Mouse (Mus musculus) midbrain, postnatal 0 days (tissue): Measurements from ENCODE around the gene Wfdc10. TPM values are rescaled to one million over a fixed set of nuclear protein-coding genes. Genes with fewer than 3 reads are reported as not detected.

ENCODE experiments used
- ATAC-seq: fragments of 200-750 bp; cut with Nextera tagmentation; 2 replicates; pipeline ENCODE4 v1.8.0; 2017; ENCODE audit warnings: moderate number of reproducible peaks, mild to moderate bottlenecking, moderate TSS enrichment, moderate library complexity; ENCODE audit not compliant: low FRiP score
- DNase-seq: peaks from one replicate; pipeline ENCODE4 v3.0.0-alpha.2; 2015; ENCODE audit warnings: low spot score
- H3K27ac ChIP-seq: fragments of 300-500 bp; sonication (generic); 2 replicates; pipeline ENCODE4 v1.5.1; 2014; ENCODE audit warnings: low read depth, mild to moderate bottlenecking, low read length, mixed read lengths
- H3K27me3 ChIP-seq: fragments of 300-500 bp; sonication (generic); 2 replicates; pipeline ENCODE4 v1.6.1; 2014; ENCODE audit warnings: low read length, control low read depth, mixed read lengths; ENCODE audit not compliant: insufficient read depth
- H3K36me3 ChIP-seq: fragments of 300-500 bp; sonication (generic); 2 replicates; pipeline ENCODE4 v1.6.1; 2014; ENCODE audit warnings: low read length, control low read depth, mixed read lengths; ENCODE audit not compliant: insufficient read depth
- H3K4me1 ChIP-seq: fragments of 300-500 bp; sonication (generic); 2 replicates; pipeline ENCODE4 v1.6.1; 2014; ENCODE audit warnings: mild to moderate bottlenecking, control low read depth, antibody characterized with exemption, low read length, mixed read lengths; ENCODE audit not compliant: insufficient read depth
- H3K4me2 ChIP-seq: fragments of 300-500 bp; sonication (generic); 2 replicates; pipeline ENCODE4 v1.6.1; 2014; ENCODE audit warnings: low read depth, mild to moderate bottlenecking, low read length, mixed read lengths; ENCODE audit not compliant: poor library complexity, severe bottlenecking
- H3K4me3 ChIP-seq: fragments of 300-500 bp; sonication (generic); 2 replicates; pipeline ENCODE4 v1.5.1; 2014; ENCODE audit warnings: low read depth, mild to moderate bottlenecking, low read length, moderate library complexity
- H3K9ac ChIP-seq: fragments of 300-500 bp; sonication (generic); replicated peaks from 2 replicates; pipeline ENCODE4 v1.6.1; 2014; ENCODE audit warnings: mild to moderate bottlenecking, low read length, moderate library complexity, mixed read lengths; ENCODE audit not compliant: poor library complexity, severe bottlenecking
- H3K9me3 ChIP-seq: fragments of 300-500 bp; sonication (generic); 2 replicates; pipeline ENCODE4 v1.6.1; 2016; ENCODE audit warnings: low read length, control low read depth
- CTCF ChIP-seq: IDR thresholded peaks from 2 replicates; pipeline ENCODE4 v1.5.1; 2016; ENCODE audit warnings: antibody characterized with exemption, mild to moderate bottlenecking
- WGBS: fragments of 180-500 bp; shearing (Covaris S2); extraction: QIAGEN DNeasy Blood & Tissue Kit; methylation state at CpG from one replicate; pipeline ENCODE4 v1.1.7; 2014; 5-methylcytosine and 5-hydroxymethylcytosine counted together
- polyA plus RNA-seq: library from polyadenylated mRNA; unstranded; fragments of >200 nt; fragmentation: Nextera tagmentation; extraction: Ambion mirVana; gene quantifications from 2 replicates; pipeline ENCODE4 v1.2.1, GENCODE M21; 2015
- total RNA-seq: library from RNA; depleted of rRNA; stranded (reverse); fragments of >200 nt; gene quantifications from 2 replicates; pipeline ENCODE4 v1.2.3, GENCODE M21; 2014; rRNA removed

Wfdc10 gene
- total and polyA plus RNA-seq, 2 experiments from 2014 or later = 0.38 to 3.5 TPM

DNA sequence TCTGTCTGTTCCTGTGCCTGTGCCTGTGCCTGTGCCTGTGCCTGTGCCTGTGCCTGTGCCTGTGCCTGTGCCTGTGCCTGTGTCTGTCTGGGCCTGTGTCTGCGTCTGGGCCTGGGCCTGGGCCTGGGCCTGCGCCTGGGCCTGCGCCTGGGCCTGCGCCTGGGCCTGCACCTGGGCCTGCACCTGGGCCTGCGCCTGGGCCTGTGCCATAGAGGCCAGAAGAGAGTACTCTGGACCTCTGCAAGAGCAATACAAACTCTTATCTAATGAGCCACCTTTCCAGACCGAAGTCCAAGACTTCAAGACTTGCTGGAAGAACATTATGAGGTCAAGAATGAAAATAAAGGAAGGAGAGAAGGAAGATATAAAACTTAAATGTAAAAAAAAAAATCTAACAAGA, 49.5 kb downstream of the Wfdc10 start:
- 88% methylated on average over 6 of the region's 6 CpGs for WGBS
- DNase-seq (no peak), ATAC-seq (no peak)
- Histone ChIP-seq H3K4me3 (no peak overlapping the region), H3K36me3 (no peaks in the 10 kb centered on the region), H3K27me3 (no peaks in the 10 kb centered on the region), H3K27ac (no peak overlapping the region), H3K9me3 (no peaks in the 10 kb centered on the region), H3K4me2 (no peak overlapping the region), H3K9ac (no peak overlapping the region), H3K4me1 (no peaks in the 10 kb centered on the region)
- TF ChIP-seq CTCF = no peak

DNA sequence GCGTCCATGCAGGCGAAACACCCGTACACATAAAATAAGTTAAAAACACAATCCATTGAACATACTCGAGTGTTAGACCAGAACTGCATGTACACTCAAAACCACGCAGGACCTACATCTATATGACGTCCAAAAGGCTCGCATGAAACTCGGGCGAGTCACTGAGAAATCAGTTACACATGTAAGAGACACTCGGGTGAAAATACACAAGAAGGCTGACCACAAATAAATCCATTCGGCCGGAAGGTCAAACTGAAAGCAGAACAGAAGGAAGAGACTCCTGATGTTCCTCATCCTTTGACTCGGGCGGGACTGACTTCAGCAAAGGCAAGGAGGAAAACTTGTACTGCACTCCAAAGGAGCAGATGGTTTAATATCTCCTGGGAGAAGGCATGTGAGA, 50.1 kb downstream of the Wfdc10 start:
- no peak overlapping the region for H3K4me3 ChIP-seq
- no peaks in the 10 kb centered on the region for H3K27me3 ChIP-seq
- 92% methylated on average over 14 of the region's 14 CpGs for WGBS
- H3K9ac ChIP-seq = no peak overlapping the region
- H3K27ac ChIP-seq = no peak overlapping the region
- no peaks in the 10 kb centered on the region for H3K4me1 ChIP-seq
- H3K4me2 ChIP-seq = no peak overlapping the region
- no peak for TF ChIP-seq CTCF
- no peak for ATAC-seq
- H3K36me3 ChIP-seq = no peaks in the 10 kb centered on the region
- DNase-seq = no peak
- H3K9me3 ChIP-seq = no peaks in the 10 kb centered on the region

Other genes with a start within 250 kb of the Wfdc10 start
Only the 30 nearest of the 31 such genes appear.
- 13.8 and 20.3 TPM in 2 replicates for gene Sdc4, start 212.2 kb upstream of the Wfdc10 start, total RNA-seq
- gene Sdc4, start 212.2 kb upstream of the Wfdc10 start, polyA plus RNA-seq = 18.3 and 19.3 TPM in 2 replicates
- 194 and 206 TPM in 2 replicates for gene Sys1, start 199.1 kb upstream of the Wfdc10 start, total RNA-seq
- gene Sys1, start 199.1 kb upstream of the Wfdc10 start, polyA plus RNA-seq = 103 and 108 TPM in 2 replicates
- 4.7 and 15.0 TPM in 2 replicates for gene Gm20458, start 195.1 kb upstream of the Wfdc10 start, total RNA-seq
- 6.9 and 7.2 TPM in 2 replicates for gene Gm20458, start 195.1 kb upstream of the Wfdc10 start, polyA plus RNA-seq
- gene Trp53tg5, start 182.3 kb upstream of the Wfdc10 start, total RNA-seq = not detected in 2 replicates
- not detected in 2 replicates for gene Trp53tg5, start 182.3 kb upstream of the Wfdc10 start, polyA plus RNA-seq
- 21.1 and 26.7 TPM in 2 replicates for gene Dbndd2, start 169.9 kb upstream of the Wfdc10 start, total RNA-seq
- gene Dbndd2, start 169.9 kb upstream of the Wfdc10 start, polyA plus RNA-seq = 24.8 and 25.4 TPM in 2 replicates
- gene Pigt, start 158.5 kb upstream of the Wfdc10 start, total RNA-seq = 117 and 126 TPM in 2 replicates
- 121 and 126 TPM in 2 replicates for gene Pigt, start 158.5 kb upstream of the Wfdc10 start, polyA plus RNA-seq
- gene Wfdc2, start 93.6 kb upstream of the Wfdc10 start, total RNA-seq = 0.38 and 0.52 TPM in 2 replicates
- 1.5 and 1.9 TPM in 2 replicates for gene Wfdc2, start 93.6 kb upstream of the Wfdc10 start, polyA plus RNA-seq
- not detected in 2 replicates for gene Spint3, start 82.6 kb upstream of the Wfdc10 start, total RNA-seq
- not detected in 2 replicates for gene Spint3, start 82.6 kb upstream of the Wfdc10 start, polyA plus RNA-seq
- not detected in 2 replicates for gene Wfdc6a, start 70.6 kb upstream of the Wfdc10 start, total RNA-seq
- not detected in 2 replicates for gene Wfdc6a, start 70.6 kb upstream of the Wfdc10 start, polyA plus RNA-seq
- gene Eppin, start 62.5 kb upstream of the Wfdc10 start, total RNA-seq = not detected in 2 replicates
- gene Eppin, start 62.5 kb upstream of the Wfdc10 start, polyA plus RNA-seq = not detected in 2 replicates
- gene Wfdc6b, start 42.5 kb upstream of the Wfdc10 start, total RNA-seq = not detected in 2 replicates
- not detected in 2 replicates for gene Wfdc6b, start 42.5 kb upstream of the Wfdc10 start, polyA plus RNA-seq
- 0.28 TPM in 1 of 2 replicates, not detected in the other for gene Wfdc8, start 42.4 kb upstream of the Wfdc10 start, total RNA-seq
- gene Wfdc8, start 42.4 kb upstream of the Wfdc10 start, polyA plus RNA-seq = not detected in 2 replicates
- not detected in 2 replicates for gene Wfdc16, start 17.2 kb upstream of the Wfdc10 start, total RNA-seq
- gene Wfdc16, start 17.2 kb upstream of the Wfdc10 start, polyA plus RNA-seq = not detected in 2 replicates
- gene Wfdc9, start 537 bp downstream of the Wfdc10 start, total RNA-seq = not detected in 2 replicates
- gene Wfdc9, start 537 bp downstream of the Wfdc10 start, polyA plus RNA-seq = not detected in 2 replicates
- gene Wfdc11, start 18.0 kb downstream of the Wfdc10 start, total RNA-seq = not detected in 2 replicates
- not detected in 2 replicates for gene Wfdc11, start 18.0 kb downstream of the Wfdc10 start, polyA plus RNA-seq
- not detected in 2 replicates for gene Wfdc13, start 29.1 kb downstream of the Wfdc10 start, total RNA-seq
- not detected in 2 replicates for gene Wfdc13, start 29.1 kb downstream of the Wfdc10 start, polyA plus RNA-seq
- gene Spint4, start 42.5 kb downstream of the Wfdc10 start, total RNA-seq = not detected in 2 replicates
- gene Spint4, start 42.5 kb downstream of the Wfdc10 start, polyA plus RNA-seq = not detected in 2 replicates
- not detected in 2 replicates for gene Spint5, start 59.3 kb downstream of the Wfdc10 start, total RNA-seq
- gene Spint5, start 59.3 kb downstream of the Wfdc10 start, polyA plus RNA-seq = not detected in 2 replicates
- gene Wfdc3, start 89.9 kb downstream of the Wfdc10 start, total RNA-seq = 0.16 and 1.3 TPM in 2 replicates
- gene Wfdc3, start 89.9 kb downstream of the Wfdc10 start, polyA plus RNA-seq = 0.60 and 0.97 TPM in 2 replicates
- gene Dnttip1, start 89.9 kb downstream of the Wfdc10 start, total RNA-seq = 18.5 and 24.7 TPM in 2 replicates
- 48.4 and 54.2 TPM in 2 replicates for gene Dnttip1, start 89.9 kb downstream of the Wfdc10 start, polyA plus RNA-seq
- 14.6 and 38.5 TPM in 2 replicates for gene Ube2c, start 113.9 kb downstream of the Wfdc10 start, total RNA-seq
- gene Ube2c, start 113.9 kb downstream of the Wfdc10 start, polyA plus RNA-seq = 18.1 and 18.4 TPM in 2 replicates
- not detected in 2 replicates for gene Tnnc2, start 123.9 kb downstream of the Wfdc10 start, total RNA-seq
- 0.31 and 0.62 TPM in 2 replicates for gene Tnnc2, start 123.9 kb downstream of the Wfdc10 start, polyA plus RNA-seq
- 80.8 and 100 TPM in 2 replicates for gene Snx21, start 129.8 kb downstream of the Wfdc10 start, total RNA-seq
- gene Snx21, start 129.8 kb downstream of the Wfdc10 start, polyA plus RNA-seq = 50.8 and 54.1 TPM in 2 replicates
- 24.2 and 25.8 TPM in 2 replicates for gene Acot8, start 148.8 kb downstream of the Wfdc10 start, total RNA-seq
- gene Acot8, start 148.8 kb downstream of the Wfdc10 start, polyA plus RNA-seq = 17.5 and 19.7 TPM in 2 replicates
- gene Zswim3, start 149.1 kb downstream of the Wfdc10 start, total RNA-seq = 6.4 and 7.7 TPM in 2 replicates
- 5.5 and 7.4 TPM in 2 replicates for gene Zswim3, start 149.1 kb downstream of the Wfdc10 start, polyA plus RNA-seq
- gene Zswim1, start 166.6 kb downstream of the Wfdc10 start, total RNA-seq = 24.8 and 25.1 TPM in 2 replicates
- gene Zswim1, start 166.6 kb downstream of the Wfdc10 start, polyA plus RNA-seq = 35.3 and 36.0 TPM in 2 replicates
- 1.1 TPM in 1 of 2 replicates, not detected in the other for gene Spata25, start 172.5 kb downstream of the Wfdc10 start, total RNA-seq
- gene Spata25, start 172.5 kb downstream of the Wfdc10 start, polyA plus RNA-seq = not detected in 2 replicates
- gene Ctsa, start 176.8 kb downstream of the Wfdc10 start, total RNA-seq = 110 and 112 TPM in 2 replicates
- gene Ctsa, start 176.8 kb downstream of the Wfdc10 start, polyA plus RNA-seq = 101 and 102 TPM in 2 replicates
- 10.4 and 11.2 TPM in 2 replicates for gene Neurl2, start 177.4 kb downstream of the Wfdc10 start, total RNA-seq
- 7.6 and 7.8 TPM in 2 replicates for gene Neurl2, start 177.4 kb downstream of the Wfdc10 start, polyA plus RNA-seq
- gene Pltp, start 201.7 kb downstream of the Wfdc10 start, total RNA-seq = 55.5 and 59.8 TPM in 2 replicates
- gene Pltp, start 201.7 kb downstream of the Wfdc10 start, polyA plus RNA-seq = 85.5 and 87.7 TPM in 2 replicates